Mouse (Mus musculus) olfactory bulb, adult 2 months (tissue): Measurements from ENCODE around the gene Kirrel2.

Experiments
- CTCF ChIP-seq: fragments of 200-500 bp; IDR thresholded peaks from 2 replicates; pipeline ENCODE4 v1.5.1; 2012; ENCODE audit warnings: low read depth, mild to moderate bottlenecking, low read length, moderate library complexity; ENCODE audit not compliant: insufficient read depth
- POLR2A ChIP-seq: fragments of 200-500 bp; IDR thresholded peaks from 2 replicates; pipeline ENCODE4 v1.6.1; 2012; ENCODE audit warnings: mild to moderate bottlenecking, low read depth, low read length, moderate library complexity; ENCODE audit not compliant: insufficient read depth

DNA sequence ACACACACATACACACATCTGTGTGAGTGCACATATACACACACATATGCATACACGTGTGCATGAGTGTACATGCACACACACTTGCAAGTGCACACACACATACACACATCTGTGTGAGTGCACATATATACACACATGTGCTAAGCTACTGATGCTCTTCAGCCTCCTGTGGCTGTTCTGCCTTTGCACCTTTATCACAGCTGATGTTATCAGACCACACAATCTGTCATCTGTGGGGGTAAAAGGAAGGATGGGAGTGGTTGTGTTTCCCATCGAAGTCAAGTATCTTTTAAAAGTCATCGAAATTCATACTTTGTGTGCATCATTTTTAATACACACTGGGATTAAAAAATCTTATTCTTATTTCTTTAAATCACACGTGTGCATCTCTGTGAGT lies 55.1 kb downstream of the Kirrel2 start:
- TF ChIP-seq CTCF (no peak), POLR2A (no peak)
